Mouse (Mus musculus) left cerebral cortex, adult 18-20 months (tissue): ENCODE data around the gene Col4a2. TPM values are rescaled to one million over a fixed set of nuclear protein-coding genes. Genes with fewer than 3 reads are reported as not detected.
A peak's percentile ranks its signal among the peaks of the same experiment; 100 is the strongest.

Source experiments
- DNase-seq, 2 experiments: peaks; one replicate each; pipeline ENCODE4 v3.0.0; 2021 to 2022; ENCODE audit warnings: low spot score in 2 of 2, mixed read lengths in 1 of 2
- long read RNA-seq, 2 experiments: library from polyadenylated mRNA; stranded (forward); transcript quantifications; one replicate each; pipeline ENCODE4 v2.0.0; 2021
- total RNA-seq, 2 experiments: library from RNA; stranded (reverse); gene quantifications; 2 replicates each; pipeline ENCODE4 v1.2.3; 2021

Col4a2 gene
- total RNA-seq = 10 to 100 TPM; 40.9 to 45.1 TPM
- long read RNA-seq, experiment 1, full-length matches to known transcripts = 22 of 121 reads
- long read RNA-seq, experiment 1, partial matches to known transcripts = 90 of 121 reads
- long read RNA-seq, experiment 1, other reads (novel, unspliced or antisense) = 9 of 121 reads
- long read RNA-seq, experiment 2, full-length matches to known transcripts = 13 of 73 reads
- long read RNA-seq, experiment 2, partial matches to known transcripts = 55 of 73 reads
- long read RNA-seq, experiment 2, other reads (novel, unspliced or antisense) = 5 of 73 reads

DNA sequence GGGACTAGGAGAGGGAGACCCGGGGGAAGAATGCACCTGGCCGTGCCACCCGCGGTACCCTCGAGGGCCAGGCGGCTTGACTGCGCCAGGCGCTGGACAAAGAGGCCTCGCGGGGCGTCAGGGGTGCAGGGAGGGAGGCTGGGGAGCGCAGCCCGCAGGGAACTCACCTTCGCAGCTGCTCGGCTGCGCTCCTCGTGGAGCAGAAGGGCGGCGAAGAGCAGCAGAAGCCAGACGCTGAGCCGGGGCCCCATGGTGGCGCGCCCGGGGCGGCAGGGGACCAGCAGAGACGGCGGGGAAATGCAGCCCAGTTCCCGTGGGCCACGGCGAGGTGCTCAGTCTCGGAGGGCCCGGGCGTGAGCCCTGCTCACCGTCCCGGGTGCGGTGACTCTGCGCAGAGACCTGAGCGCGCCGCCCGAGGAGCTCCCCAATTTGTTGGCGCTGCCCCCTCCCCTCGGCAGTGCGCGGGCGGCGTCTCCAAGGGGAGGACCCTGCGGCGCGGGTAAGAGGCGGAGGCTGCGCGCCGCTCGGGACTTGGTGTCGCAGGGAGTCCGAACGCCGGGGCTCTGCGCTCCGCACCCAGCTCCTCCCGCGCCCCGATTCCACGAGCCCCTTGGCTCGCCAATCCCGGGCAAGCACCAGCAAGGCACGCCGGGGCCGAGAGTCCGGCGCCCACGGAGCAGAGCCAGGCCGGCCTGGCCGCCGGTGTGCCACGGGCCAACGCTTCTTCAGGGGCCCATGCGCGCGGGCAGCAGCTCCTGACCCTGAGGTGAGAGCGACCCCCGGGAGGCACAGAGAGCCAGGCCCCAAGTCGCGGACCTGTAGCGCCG lies at the start of gene Col4a2, which contains the start of gene Col4a1:
Gene Col4a2 (plus strand): TSS at position 457 of the 827 bp plus-strand sequence.
Gene Col4a1 (minus strand): TSS at position 478 of the 827 bp plus-strand sequence.
- peak; percentile 72 to 83 for DNase-seq

DNA sequence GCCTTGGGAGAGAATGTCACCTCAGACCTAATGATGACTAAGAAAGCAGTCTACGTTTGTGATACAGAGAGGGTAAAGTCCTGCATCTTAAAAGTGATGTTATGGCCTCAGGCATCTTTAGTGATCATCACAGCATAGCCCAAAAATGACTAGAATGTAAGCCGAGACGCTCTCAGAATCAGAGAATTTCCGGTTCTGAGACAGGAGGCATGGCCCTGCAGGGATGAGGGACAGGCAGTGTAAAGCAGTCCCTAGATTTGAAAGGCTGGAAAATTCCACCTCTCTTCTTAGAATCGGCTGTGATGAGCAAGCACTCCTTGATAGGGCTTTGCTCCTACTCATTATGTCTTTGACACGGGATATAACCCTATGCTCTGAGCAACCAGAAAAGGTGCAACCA lies 48.8 kb upstream of the Col4a2 start:
- no peak for DNase-seq

DNA sequence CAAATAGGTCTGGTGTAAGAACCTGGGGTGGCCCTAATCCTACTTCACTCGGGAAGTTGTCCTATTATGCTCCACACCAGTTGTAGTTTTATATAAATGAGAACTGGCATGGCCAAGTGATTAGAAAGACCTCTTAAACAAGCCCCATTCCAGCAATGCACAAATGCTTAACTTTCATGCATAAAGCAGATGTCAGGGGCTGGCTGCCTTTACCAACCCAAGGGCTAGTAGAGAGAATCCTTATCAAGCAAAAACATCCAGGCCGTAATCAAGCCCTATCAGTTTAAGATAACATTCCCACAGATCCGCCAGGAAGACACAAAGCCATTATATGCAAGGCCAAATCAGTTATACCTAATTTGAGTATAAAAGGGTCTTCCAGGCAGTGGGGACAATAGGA lies 46.6 kb upstream of the Col4a2 start:
- no peak for DNase-seq

DNA sequence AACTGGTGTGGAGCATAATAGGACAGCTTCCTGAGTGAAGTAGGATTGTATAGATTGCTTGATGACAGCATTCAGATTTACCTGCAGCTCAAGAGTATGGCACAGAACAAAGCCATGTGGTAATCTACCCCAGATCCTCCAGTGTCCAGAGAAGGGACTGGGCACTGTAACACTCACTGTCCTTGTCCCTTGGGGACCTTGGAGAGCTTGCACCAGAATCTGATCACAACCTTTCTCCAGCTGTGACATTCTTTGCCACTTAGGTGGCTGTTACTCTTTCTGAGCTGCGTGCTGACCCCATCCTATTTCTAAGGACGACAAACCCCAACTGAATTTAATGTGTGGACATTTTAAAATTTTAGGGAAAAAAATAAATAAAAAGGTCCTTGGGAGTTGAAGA lies 46.1 kb upstream of the Col4a2 start:
- no peak for DNase-seq

DNA sequence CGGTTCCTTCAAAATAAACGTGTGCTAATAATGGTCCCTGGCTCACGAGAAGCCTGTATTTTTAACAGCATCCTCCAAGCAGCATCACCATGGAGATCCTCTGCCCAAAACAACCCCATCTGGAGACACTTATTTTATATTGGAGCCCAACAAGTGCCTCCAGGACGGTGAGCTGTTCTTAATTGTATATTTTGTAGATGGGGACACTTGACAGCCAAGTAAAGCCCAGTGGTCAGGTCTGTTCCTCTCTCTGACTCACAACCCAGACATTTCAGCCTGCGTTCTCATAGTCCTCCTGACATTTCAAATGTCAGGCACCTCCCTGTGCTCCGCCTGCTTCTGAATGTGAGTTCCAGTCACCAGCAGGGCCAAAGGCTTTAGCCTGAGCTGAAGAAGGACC lies 43.9 kb upstream of the Col4a2 start:
- DNase-seq = no peak

DNA sequence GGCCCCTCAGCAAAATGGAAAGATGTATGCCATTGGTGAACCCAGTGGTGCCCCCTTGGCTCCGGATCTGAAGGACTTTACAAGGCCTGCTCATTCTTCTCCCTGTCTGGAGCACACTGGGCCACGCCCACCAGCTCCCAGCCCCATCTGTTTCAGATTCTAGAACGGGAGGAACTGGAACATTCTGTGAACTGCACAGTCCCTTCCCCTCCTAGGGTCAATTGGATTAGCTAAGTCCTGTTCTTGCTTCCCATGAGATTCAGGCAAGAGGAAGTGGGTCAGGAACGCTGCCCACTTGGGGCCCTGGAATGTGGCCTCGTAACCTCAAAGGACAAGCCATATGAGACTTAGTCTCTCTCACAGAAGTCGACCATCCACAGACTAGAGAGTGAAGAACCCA lies 41.8 kb upstream of the Col4a2 start:
- no peak for DNase-seq

DNA sequence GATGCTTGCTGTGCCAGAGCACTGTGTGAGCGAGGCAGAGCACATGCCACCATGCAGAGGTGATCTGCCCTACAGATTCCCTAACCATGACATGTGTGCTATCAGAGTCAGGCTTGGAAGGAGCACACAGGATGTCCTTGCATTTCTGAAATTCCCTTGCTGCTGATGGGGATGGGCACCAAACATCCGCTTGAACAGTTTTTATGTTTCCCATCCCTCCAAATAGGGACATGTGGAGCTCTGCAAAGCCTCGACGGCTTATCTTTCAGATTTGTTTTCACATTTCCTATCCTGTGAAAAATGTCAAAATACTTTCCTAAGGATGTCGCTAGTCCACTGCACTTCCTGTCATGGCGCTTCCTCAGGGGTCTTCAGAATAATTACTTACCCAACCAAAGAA lies 40.4 kb upstream of the Col4a2 start:
- DNase-seq = no peak

DNA sequence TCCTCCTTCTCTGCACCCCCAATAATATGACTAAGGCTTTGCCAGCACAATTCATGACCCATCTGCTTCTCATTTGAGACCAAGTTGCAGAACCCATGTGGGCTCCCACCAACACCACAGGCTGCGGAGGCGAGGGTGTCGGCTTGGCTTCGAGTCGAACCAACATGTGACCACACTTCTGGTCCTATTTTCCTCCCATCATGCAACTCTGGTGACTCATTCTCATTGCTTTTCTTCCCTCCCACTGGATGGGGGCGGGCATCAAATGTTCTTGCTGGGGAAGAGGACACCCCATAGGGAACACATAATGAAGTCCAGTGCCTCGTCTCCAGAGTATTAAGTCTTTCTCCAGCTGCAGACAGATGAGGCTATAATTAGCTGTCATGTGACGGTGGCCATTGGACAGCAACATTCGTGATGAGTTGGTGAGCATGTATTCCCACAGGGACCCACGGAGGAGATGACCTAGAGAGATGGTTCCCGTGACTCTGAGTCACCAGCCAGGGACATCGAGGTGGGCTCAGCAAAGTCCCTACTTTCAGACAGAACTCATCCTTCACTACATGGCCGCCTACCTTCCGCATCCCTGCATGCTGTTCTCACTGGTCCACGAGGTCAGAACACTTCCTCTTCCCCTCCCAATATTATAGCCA lies 39.0 kb upstream of the Col4a2 start:
- peak; percentile 88 to 93 for DNase-seq

DNA sequence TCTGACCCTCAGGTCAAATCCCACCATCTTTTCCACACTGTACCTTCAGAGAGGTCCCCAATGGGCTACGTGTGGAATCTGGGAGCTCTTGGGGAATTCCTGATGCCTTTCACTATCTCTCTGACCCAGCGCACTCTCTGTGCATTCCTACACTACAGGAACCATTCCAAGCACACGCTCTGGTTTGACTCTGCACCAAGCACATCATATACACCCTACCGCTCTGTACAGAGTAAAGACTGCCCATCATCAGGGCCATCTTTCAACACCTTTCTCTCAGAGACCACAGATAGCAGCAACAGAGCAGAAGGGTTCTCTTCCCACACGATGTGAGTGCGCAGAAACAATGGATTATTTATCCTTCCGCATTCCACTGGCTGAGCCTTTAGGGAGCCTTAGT lies 38.2 kb upstream of the Col4a2 start:
- no peak for DNase-seq

DNA sequence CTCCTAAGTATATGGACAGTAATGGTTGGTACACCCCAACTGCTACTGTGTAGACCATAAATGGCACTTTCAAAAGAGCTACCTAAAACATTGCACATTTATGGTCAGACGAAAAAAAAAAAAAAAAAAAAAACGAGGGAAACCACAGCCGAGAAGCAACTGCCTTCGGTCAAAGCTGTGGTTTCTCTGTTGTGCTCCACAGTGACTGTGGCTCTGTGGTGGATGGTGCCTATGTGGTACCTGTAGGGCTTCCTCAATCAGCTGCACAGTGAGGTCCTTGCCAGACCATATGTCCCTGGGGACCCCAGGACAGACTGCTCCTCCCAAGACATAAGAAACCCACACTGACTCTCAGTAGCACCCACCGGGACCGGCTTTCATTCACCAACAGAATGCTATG lies 36.3 kb upstream of the Col4a2 start:
- no peak for DNase-seq

DNA sequence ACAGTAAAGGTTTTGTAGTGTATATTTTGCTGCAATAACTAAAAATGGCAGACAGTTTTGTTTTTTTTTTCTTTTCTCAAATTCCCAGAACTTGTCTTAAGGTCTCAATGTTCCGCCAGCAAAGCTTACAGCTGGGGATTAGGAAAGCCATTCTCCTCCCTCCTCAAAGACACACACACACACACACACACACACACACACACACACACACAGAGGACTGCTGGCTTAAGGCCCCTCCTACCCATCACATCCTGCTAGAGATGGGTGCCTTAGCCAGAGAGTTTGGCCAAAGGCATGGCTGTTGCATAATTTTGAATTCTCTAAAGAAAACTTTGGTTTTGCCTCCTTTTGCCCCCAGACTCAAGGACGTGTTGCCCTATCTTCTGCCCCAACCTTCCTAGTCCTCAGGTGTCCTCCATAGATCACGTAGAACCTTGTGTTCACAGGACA lies 35.0 kb upstream of the Col4a2 start:
- no peak for DNase-seq

DNA sequence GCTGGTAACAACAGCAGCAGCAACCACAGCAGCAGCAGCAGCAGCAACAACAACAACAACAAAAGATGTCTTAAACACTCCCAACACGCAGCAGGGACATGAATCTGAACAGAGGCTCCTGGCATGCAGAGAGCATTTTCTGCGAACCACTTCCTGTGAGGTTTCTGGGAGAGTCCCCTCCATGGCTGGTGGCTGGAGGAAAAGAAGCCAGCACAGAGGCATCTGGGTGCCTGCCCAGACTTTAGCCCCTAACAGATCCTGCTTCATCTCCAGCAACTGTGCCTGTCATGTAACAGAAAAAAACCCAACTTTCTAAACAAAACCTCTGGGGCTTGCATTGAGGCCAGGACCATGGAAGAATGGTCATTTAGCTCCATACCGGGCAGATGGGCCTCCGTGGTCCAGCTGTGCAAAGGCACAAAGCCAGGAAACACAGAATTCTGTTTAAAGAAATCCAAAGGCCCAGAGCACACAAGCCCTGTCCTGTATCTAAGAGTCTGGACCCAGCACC lies 34.4 kb upstream of the Col4a2 start:
- no peak for DNase-seq

DNA sequence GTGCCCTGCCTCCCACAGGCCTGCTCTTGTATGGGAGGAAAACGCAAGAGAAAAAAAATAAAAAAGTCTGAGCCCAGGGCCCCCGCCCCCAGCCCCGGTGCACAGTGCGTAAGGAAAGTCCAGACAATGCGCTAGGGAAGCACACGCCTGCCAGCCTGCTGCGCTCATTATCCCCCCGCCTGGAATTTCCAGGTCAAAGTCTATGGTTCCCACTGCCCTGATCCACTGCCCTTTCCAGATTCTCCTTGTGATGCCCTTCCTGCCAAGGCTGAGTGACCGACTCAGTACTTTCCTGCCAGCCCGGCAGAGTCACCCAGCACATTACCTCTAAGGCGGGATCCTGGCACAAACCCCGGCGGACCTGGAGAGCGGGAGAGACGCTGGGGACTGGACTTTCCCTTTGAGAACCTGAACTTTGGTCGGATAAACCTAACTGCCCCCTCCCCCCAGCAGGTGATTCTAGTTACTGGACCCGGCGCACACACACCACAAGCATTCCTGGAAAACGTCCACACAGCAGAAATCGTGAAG lies 33.2 kb upstream of the Col4a2 start:
- DNase-seq = no peak

DNA sequence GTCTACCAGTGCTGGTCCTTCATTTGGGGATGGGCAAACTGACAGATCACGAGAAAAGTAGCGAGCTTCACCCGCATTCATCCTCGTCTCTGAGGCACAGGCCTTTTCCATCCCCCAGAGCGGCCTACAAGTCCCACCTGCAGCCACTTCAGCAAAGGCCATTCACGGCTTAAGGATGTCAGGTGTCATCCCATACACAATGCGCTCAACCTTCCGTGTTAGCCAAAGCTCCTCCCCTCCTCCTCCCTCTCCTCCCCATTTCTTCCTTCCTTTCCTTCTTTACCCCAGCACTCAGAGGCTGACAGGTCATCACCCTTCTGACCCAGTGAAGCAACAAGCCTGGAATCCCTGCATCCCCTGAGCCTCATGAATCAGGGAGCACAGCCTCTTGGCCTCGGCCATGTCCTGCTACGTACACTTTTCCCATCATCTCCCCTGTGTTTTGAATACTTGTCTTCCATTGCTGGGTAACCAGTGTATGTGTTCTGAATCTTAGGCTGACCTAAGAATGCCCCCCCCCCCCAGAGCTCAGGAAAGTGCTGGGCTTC lies 31.8 kb upstream of the Col4a2 start:
- DNase-seq = no peak

DNA sequence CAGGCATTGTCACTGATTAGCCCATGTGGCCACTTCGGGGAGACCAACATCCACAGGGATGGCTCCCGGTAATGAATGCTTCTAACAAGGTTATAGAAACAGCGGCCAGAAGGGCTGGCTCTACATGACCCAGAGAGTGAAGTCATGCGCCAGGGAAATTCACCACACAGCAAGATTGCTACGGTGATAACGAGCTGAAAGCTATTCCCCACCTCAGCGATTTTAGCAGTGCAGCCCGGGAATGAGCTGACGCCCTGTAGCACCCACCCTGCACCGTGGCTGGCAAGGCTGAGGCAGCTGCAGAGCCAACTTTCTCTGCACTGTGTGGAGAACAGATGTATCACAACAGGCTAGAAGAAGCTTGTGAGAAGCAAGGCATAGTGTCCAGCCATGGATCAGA lies 30.5 kb upstream of the Col4a2 start:
- DNase-seq = no peak

DNA sequence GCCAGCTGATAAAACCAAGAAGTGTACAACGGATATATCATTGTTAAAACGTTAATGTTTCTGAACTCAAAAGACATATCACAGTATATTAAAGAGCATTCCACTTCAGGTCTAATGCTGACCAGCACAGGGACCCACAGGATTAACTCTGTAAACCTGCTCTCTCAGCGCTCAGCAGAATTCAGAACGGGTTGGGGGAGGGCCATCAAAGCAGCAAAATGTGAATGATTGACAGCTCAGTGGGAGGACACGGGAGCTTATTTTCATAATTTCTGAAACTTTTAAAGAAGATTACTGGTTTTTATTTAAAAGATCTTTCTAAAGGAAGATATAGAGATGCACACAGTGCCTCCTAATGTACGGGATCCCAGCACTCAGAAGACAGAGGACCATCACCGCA lies 29.9 kb upstream of the Col4a2 start:
- DNase-seq = no peak

DNA sequence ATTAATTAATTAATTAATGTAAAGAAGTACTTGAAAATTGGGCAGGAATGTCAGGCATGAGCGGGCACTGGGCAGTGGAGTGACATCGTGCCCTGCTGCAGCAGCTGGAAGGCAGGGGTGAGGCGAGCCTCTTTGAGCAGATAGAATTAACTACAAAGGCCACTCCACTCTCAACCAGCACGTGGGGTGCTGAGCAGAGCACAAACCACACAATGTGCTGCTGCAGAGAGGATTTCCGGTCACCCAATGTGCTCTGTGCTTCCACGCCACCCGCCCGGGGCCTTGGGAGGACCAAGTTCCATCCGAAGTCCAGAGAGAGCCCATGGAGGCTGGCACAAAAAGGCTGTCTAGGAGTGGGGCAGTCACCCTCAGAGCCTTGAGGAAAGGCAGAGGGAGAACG lies 29.4 kb upstream of the Col4a2 start:
- DNase-seq = no peak

DNA sequence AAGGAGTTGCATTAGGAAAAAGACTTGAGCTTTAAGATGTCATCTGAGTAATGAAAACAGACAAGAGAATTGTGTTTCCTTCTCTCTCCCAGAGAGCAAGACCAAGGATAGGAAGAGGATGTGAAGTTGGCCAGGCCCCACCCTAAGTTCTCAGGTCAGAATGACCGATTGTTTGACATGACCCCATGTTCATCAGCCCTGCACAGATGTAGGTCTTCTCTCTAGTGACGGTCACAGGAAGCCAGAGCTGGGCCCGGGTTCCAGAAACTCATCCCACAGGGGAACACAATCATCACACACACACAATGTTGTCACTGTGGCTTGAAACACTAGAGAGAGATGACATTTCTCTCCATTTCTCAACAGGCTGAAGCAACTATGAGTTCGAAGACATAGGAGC lies 27.2 kb upstream of the Col4a2 start:
- no peak for DNase-seq

DNA sequence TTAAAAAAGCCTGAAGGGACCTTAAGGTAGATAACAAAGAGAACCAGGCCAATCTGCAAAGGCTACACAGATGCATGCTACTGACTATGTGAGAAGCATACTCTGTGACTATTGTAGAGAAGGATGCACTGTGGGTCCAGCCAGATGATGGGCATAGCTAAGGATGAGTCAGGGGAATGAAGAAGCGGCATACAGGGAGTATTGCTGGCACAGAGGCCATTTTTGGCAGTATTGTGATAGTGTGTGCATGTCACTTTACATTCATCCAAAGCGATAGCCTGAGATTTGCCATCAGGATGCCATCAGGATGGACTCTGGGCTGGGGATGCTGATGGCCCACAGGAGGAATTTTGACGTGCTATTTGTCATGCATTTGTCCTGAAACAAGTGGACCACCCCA lies 25.5 kb upstream of the Col4a2 start:
- DNase-seq = no peak

DNA sequence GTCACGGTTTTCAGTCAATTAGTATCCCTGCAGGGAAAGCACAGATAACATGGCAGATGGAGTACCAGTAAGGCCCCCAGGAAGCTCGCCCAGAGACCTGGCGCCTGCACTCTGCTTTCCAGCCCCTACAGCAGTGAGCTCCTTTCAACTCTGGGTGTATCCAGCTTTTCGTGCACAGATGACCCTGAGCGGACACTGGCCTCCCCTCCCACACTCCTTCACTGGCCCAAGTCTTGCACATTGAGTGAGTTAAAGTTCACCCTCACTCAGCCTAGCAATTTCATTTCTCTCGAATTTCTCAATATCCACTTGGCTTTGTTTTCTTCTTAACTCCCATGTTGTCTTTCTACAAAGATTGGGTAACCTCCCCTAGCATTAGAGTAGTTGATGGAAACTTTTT lies 24.3 kb upstream of the Col4a2 start:
- no peak for DNase-seq

DNA sequence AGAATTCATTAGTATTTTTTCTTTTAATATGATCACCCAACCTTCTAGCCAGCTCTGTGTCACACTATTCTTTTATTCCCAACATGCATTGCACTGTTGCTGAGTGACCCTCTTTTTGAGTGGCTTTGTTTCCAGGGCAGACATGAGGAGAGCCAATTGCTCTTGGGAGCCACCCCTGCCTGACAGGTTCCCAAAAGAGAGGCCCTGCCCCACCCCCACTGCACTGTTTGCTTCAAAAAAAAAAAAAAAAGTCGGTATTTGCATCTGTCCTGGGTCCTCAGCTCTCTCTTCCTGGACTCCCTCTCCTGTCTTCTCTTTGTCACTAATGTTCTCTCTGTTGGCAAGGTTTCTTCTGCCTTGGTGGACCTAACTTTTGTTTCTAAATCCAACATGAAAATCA lies 22.1 kb upstream of the Col4a2 start:
- no peak for DNase-seq
